Mouse (Mus musculus) midbrain, postnatal 0 days (tissue): ENCODE data around the gene Slbp. TPM values are rescaled to one million over a fixed set of nuclear protein-coding genes. Genes with fewer than 3 reads are reported as not detected.
A peak's percentile ranks its signal among the peaks of the same experiment; 100 is the strongest.

Experiments used
- ATAC-seq: fragments of 200-750 bp; cut with Nextera tagmentation; 2 replicates; pipeline ENCODE4 v1.8.0; 2017; ENCODE audit warnings: moderate number of reproducible peaks, mild to moderate bottlenecking, moderate TSS enrichment, moderate library complexity; ENCODE audit not compliant: low FRiP score
- DNase-seq: peaks from one replicate; pipeline ENCODE4 v3.0.0-alpha.2; 2015; ENCODE audit warnings: low spot score
- H3K27ac ChIP-seq: fragments of 300-500 bp; sonication (generic); 2 replicates; pipeline ENCODE4 v1.5.1; 2014; ENCODE audit warnings: low read depth, mild to moderate bottlenecking, low read length, mixed read lengths
- H3K27me3 ChIP-seq: fragments of 300-500 bp; sonication (generic); 2 replicates; pipeline ENCODE4 v1.6.1; 2014; ENCODE audit warnings: low read length, control low read depth, mixed read lengths; ENCODE audit not compliant: insufficient read depth
- H3K36me3 ChIP-seq: fragments of 300-500 bp; sonication (generic); 2 replicates; pipeline ENCODE4 v1.6.1; 2014; ENCODE audit warnings: low read length, control low read depth, mixed read lengths; ENCODE audit not compliant: insufficient read depth
- H3K4me1 ChIP-seq: fragments of 300-500 bp; sonication (generic); 2 replicates; pipeline ENCODE4 v1.6.1; 2014; ENCODE audit warnings: mild to moderate bottlenecking, control low read depth, antibody characterized with exemption, low read length, mixed read lengths; ENCODE audit not compliant: insufficient read depth
- H3K4me2 ChIP-seq: fragments of 300-500 bp; sonication (generic); 2 replicates; pipeline ENCODE4 v1.6.1; 2014; ENCODE audit warnings: low read depth, mild to moderate bottlenecking, low read length, mixed read lengths; ENCODE audit not compliant: poor library complexity, severe bottlenecking
- H3K4me3 ChIP-seq: fragments of 300-500 bp; sonication (generic); 2 replicates; pipeline ENCODE4 v1.5.1; 2014; ENCODE audit warnings: low read depth, mild to moderate bottlenecking, low read length, moderate library complexity
- H3K9ac ChIP-seq: fragments of 300-500 bp; sonication (generic); replicated peaks from 2 replicates; pipeline ENCODE4 v1.6.1; 2014; ENCODE audit warnings: mild to moderate bottlenecking, low read length, moderate library complexity, mixed read lengths; ENCODE audit not compliant: poor library complexity, severe bottlenecking
- H3K9me3 ChIP-seq: fragments of 300-500 bp; sonication (generic); 2 replicates; pipeline ENCODE4 v1.6.1; 2016; ENCODE audit warnings: low read length, control low read depth
- CTCF ChIP-seq: IDR thresholded peaks from 2 replicates; pipeline ENCODE4 v1.5.1; 2016; ENCODE audit warnings: antibody characterized with exemption, mild to moderate bottlenecking
- WGBS: fragments of 180-500 bp; shearing (Covaris S2); extraction: QIAGEN DNeasy Blood & Tissue Kit; methylation state at CpG from one replicate; pipeline ENCODE4 v1.1.7; 2014; 5-methylcytosine and 5-hydroxymethylcytosine counted together
- polyA plus RNA-seq: library from polyadenylated mRNA; unstranded; fragments of >200 nt; fragmentation: Nextera tagmentation; extraction: Ambion mirVana; gene quantifications from 2 replicates; pipeline ENCODE4 v1.2.1, GENCODE M21; 2015
- total RNA-seq: library from RNA; depleted of rRNA; stranded (reverse); fragments of >200 nt; gene quantifications from 2 replicates; pipeline ENCODE4 v1.2.3, GENCODE M21; 2014

Slbp gene
- total and polyA plus RNA-seq, 2 experiments from 2014 or later, result 99.5 to 126 TPM

DNA sequence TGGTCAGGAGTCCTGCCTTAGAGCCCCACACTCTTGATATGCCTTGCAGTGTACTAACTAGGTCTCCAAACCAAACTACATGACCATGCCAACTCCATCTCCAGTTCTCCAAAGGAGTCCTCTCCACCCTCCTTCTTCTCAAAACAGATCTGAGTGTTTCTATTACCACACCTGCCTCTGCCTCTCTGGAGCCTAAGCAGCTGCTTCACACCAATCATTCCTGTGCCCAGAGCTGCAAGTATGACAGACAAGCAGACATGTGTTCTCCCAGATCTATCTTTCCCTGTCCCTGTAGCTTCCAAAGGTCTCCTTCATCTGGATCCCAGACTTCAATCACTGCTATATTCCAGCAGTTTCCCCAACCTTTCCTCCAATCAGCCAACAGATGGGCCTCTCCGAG is 4.4 kb upstream of the Slbp start:
- Histone ChIP-seq H3K4me3 (peak overlapping the region; percentile 71), H3K4me1 (peaks cover 10% of the 10 kb centered on the region), H3K36me3 (peaks cover 3% of the 10 kb centered on the region), H3K4me2 (peak overlapping the region; percentile 83), H3K9ac (peak overlapping the region; percentile 71), H3K9me3 (no peaks in the 10 kb centered on the region), H3K27me3 (no peaks in the 10 kb centered on the region), H3K27ac (peak overlapping the region; percentile 97)
- no peak for TF ChIP-seq CTCF
- ATAC-seq (no peak), DNase-seq (no peak)
- 41% methylated on average over 1 of the region's 1 CpGs for WGBS

GRCm38 (mm10) chr5:33655251-33655840 is 3.0 kb upstream of the Slbp start:
- 95% methylated on average over 10 of the region's 10 CpGs for whole genome bisulfite sequencing
- Histone ChIP-seq H3K9me3 (no peaks in the 10 kb centered on the region), H3K9ac (no peak overlapping the region), H3K36me3 (peaks cover 3% of the 10 kb centered on the region), H3K27ac (no peak overlapping the region), H3K4me1 (peaks cover 17% of the 10 kb centered on the region), H3K4me2 (no peak overlapping the region), H3K27me3 (no peaks in the 10 kb centered on the region), H3K4me3 (no peak overlapping the region)
- ATAC-seq (no peak), DNase-seq (no peak)
- TF ChIP-seq CTCF, result no peak

DNA sequence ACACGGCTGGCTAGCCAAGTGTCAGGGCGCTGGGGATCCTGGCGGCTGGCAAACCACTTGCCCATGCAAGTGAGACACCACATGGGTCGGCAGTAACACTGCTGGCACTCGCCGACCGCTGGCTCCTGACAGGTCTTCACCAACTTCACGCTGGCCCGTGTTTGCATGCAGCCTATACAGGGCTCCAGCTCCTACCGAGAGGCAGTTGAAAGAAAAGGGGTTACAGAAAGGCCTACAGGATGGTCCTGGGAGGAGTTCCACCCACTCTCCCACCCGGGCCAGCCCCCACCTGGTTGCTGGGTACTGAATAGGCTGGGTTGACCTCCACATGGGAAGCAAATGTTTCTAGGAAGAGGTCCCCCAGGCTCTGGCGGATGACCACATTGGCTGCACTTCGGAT is 2.0 kb upstream of the Slbp start:
- no peak for TF ChIP-seq CTCF

DNA sequence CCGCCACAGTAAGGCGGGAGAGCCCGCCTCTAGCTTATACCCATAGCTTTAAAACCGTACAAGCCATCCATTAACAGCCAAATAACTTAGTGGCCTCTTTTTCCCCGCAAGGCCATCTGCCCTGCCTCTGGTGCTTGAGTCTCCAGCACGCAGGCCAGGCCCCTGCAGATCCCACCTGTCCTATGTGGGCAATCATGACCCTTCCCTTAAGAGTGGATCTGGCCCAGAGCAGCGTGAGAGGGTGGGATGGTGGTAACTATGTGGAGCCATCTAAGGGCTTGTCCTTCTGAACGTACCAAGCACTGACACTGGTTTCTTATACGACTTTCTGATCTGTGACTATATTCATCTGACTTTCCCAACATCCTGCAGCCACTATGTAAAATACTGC is 404 bp upstream of the Slbp start:
- ATAC-seq, result peak; percentile 3; the same call in 1 of the 2 replicates

More for the DNA sequence above, 2.0 kb upstream of the Slbp start:
- no peak for DNase-seq
- ATAC-seq, result no peak
- no peaks in the 10 kb centered on the region for H3K9me3 ChIP-seq
- H3K4me1 ChIP-seq, result peaks cover 19% of the 10 kb centered on the region
- H3K4me3 ChIP-seq, result no peak overlapping the region
- H3K27me3 ChIP-seq, result no peaks in the 10 kb centered on the region
- H3K27ac ChIP-seq, result no peak overlapping the region
- no peak overlapping the region for H3K4me2 ChIP-seq
- H3K36me3 ChIP-seq, result peaks cover 3% of the 10 kb centered on the region
- H3K9ac ChIP-seq, result no peak overlapping the region
- WGBS, result 96% methylated on average over 13 of the region's 13 CpGs

DNA sequence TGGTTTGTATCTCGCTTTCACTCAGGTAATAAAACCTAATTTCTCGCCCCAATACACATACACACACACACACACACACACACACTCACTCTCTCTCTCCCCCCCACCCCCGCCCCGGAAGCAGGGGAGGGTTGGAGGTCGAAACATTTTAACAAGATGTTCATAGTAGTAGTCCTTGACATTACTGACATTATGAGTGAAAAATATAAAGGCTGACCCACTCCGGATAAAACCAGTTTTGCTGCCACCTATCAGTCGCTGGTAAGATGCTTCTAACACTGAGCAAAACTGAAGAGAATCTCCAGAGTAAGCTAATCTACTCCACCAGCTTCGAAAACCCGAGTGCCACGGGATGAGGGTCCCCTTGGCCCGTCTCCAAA is 843 bp downstream of the Slbp start:
- peak; percentile 21 for TF ChIP-seq CTCF
- no peak for DNase-seq
- 0 out of 2 replicates have a peak, but pooled peaks have one; percentile 0 for ATAC-seq
- H3K9ac ChIP-seq, result peak overlapping the region; percentile 79
- H3K27me3 ChIP-seq, result no peaks in the 10 kb centered on the region
- H3K4me1 ChIP-seq, result peaks cover 13% of the 10 kb centered on the region
- peak overlapping the region; percentile 75 for H3K4me3 ChIP-seq
- peak overlapping the region; percentile 98 for H3K27ac ChIP-seq
- peaks cover 7% of the 10 kb centered on the region for H3K36me3 ChIP-seq
- under 1% methylated on average over 11 of the region's 11 CpGs for WGBS
- peak overlapping the region; percentile 68 for H3K4me2 ChIP-seq
- H3K9me3 ChIP-seq, result no peaks in the 10 kb centered on the region

More for the DNA sequence above, 404 bp upstream of the Slbp start:
- TF ChIP-seq CTCF, result no peak
- Histone ChIP-seq H3K4me2 (peak overlapping the region; percentile 68), H3K27me3 (no peaks in the 10 kb centered on the region), H3K4me3 (peak overlapping the region; percentile 75), H3K36me3 (peaks cover 3% of the 10 kb centered on the region), H3K9ac (no peak overlapping the region), H3K27ac (peak overlapping the region; percentile 98; the same call in 1 of the 2 replicates), H3K9me3 (no peaks in the 10 kb centered on the region), H3K4me1 (peaks cover 19% of the 10 kb centered on the region)
- WGBS, result 4% methylated on average over 9 of the region's 9 CpGs
- DNase-seq, result no peak

DNA sequence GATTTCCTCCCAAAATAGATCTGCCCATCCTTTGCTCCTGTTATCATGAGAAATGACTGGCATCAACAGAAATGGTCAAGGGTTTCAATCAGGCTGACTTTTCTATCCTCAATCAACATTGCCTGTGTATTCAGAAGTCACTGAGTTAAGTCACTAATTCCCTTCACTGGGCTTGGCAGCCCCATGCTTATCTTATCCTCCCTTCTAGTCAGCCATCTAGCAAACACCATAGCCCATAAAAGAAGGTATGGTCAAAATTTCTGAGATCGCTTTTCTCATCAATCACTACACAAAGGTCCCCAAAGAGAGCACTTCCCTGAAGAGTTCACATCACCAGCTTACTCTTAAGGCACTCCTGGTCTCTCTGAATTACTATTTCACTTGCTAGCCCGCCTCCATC is 1.4 kb downstream of the Slbp start:
- WGBS, result 9% methylated on average over 2 of the region's 2 CpGs
- DNase-seq (no peak), ATAC-seq (no peak)
- peak overlapping the region; percentile 98 for H3K27ac ChIP-seq
- peak overlapping the region; percentile 75 for H3K4me3 ChIP-seq
- H3K9me3 ChIP-seq, result no peaks in the 10 kb centered on the region
- peak overlapping the region; percentile 79 for H3K9ac ChIP-seq
- H3K4me2 ChIP-seq, result peak overlapping the region; percentile 68
- no peaks in the 10 kb centered on the region for H3K27me3 ChIP-seq
- TF ChIP-seq CTCF, result no peak; the same call in 1 of the 2 replicates
- H3K36me3 ChIP-seq, result peaks cover 12% of the 10 kb centered on the region
- peaks cover 9% of the 10 kb centered on the region; the same call in 1 of the 2 replicates for H3K4me1 ChIP-seq
